Mouse (Mus musculus) lung, postnatal 0 days (tissue): ENCODE data around the gene Slc35e4. TPM values are rescaled to one million over a fixed set of nuclear protein-coding genes. Genes with fewer than 3 reads are reported as not detected.

ENCODE experiments used
- ATAC-seq: fragments of 200-750 bp; cut with Nextera tagmentation; 2 replicates; pipeline ENCODE4 v1.8.0; 2017; ENCODE audit warnings: moderate library complexity
- DNase-seq: peaks from one replicate; pipeline ENCODE4 v3.0.0-alpha.2; 2016; ENCODE audit warnings: low spot score
- H3K27ac ChIP-seq: fragments of 300-500 bp; sonication (generic); 2 replicates; pipeline ENCODE4 v1.5.1; 2014; ENCODE audit warnings: antibody characterized with exemption, mild to moderate bottlenecking, low read length, mixed read lengths
- H3K27me3 ChIP-seq: fragments of 300-500 bp; sonication (generic); replicated peaks from 2 replicates; pipeline ENCODE4 v1.6.1; 2014; ENCODE audit warnings: low read length, mixed read lengths; ENCODE audit not compliant: insufficient read depth
- H3K36me3 ChIP-seq: fragments of 300-500 bp; sonication (generic); 2 replicates; pipeline ENCODE4 v1.6.1; 2014; ENCODE audit warnings: low read length, mixed read lengths; ENCODE audit not compliant: insufficient read depth
- H3K4me1 ChIP-seq: fragments of 300-500 bp; sonication (generic); 2 replicates; pipeline ENCODE4 v1.6.1; 2014; ENCODE audit warnings: antibody characterized with exemption, low read depth, low read length, mixed read lengths; ENCODE audit not compliant: insufficient read depth
- H3K4me2 ChIP-seq: fragments of 300-500 bp; sonication (generic); replicated peaks from 2 replicates; pipeline ENCODE4 v1.6.1; 2014; ENCODE audit warnings: low read depth, mild to moderate bottlenecking, low read length, moderate library complexity, mixed read lengths
- H3K4me3 ChIP-seq: fragments of 300-500 bp; sonication (generic); 2 replicates; pipeline ENCODE4 v1.5.1; 2014; ENCODE audit warnings: low read depth, low read length
- H3K9ac ChIP-seq: fragments of 300-500 bp; sonication (generic); replicated peaks from 2 replicates; pipeline ENCODE4 v1.6.1; 2014; ENCODE audit warnings: low read depth, mild to moderate bottlenecking
- H3K9me3 ChIP-seq: fragments of 300-500 bp; sonication (generic); 2 replicates; pipeline ENCODE4 v1.6.1; 2016; ENCODE audit warnings: low read length, mixed read lengths
- CTCF ChIP-seq: IDR thresholded peaks from 2 replicates; pipeline ENCODE4 v1.5.1; 2016; ENCODE audit warnings: antibody characterized with exemption, mild to moderate bottlenecking
- EP300 ChIP-seq: IDR thresholded peaks from 2 replicates; pipeline ENCODE4 v1.6.1; 2016; ENCODE audit warnings: antibody characterized with exemption, mild to moderate bottlenecking, control low read depth
- WGBS: fragments of 180-500 bp; shearing (Covaris S2); extraction: QIAGEN DNeasy Blood & Tissue Kit; methylation state at CpG from one replicate; pipeline ENCODE4 v1.1.7; 2014; 5-methylcytosine and 5-hydroxymethylcytosine counted together
- polyA plus RNA-seq: library from polyadenylated mRNA; unstranded; fragments of >200 nt; fragmentation: Nextera tagmentation; extraction: Ambion mirVana; gene quantifications from 2 replicates; pipeline ENCODE4 v1.2.1, GENCODE M21; 2015

Gene Slc35e4
- polyA plus RNA-seq, 1 experiment from 2014 or later, result 10.3 TPM

- peak within 1 kb of the TSS; percentile 64 for H3K27ac ChIP-seq
- H3K4me2 ChIP-seq, result peak within 1 kb of the TSS; percentile 67
- peak within 1 kb of the TSS; percentile 48 for H3K9ac ChIP-seq
- H3K27me3 ChIP-seq, result no peaks in the 10 kb centered on the region
- ATAC-seq, result peak; percentile 92
- peaks cover 8% of the 10 kb centered on the region; the same call in 1 of the 2 replicates for H3K36me3 ChIP-seq
- WGBS, result 3% methylated on average over 15 of the region's 26 CpGs
- DNase-seq, result peak; percentile 97
- no peaks in the 10 kb centered on the region for H3K9me3 ChIP-seq
- H3K4me1 ChIP-seq, result no peaks in the 10 kb centered on the region; the same call in 1 of the 2 replicates
- H3K4me3 ChIP-seq, result peak within 1 kb of the TSS; percentile 51
- TF ChIP-seq CTCF (no peak), EP300 (peak; percentile 87)
Observed at GRCm38 (mm10) chr11:3931511-3932211, 17.2 kb upstream of the Slc35e4 start, which contains the start of gene Tcn2. TSS of gene Tcn2 (minus strand) at chr11:3932159.

GRCm38 (mm10) chr11:3930931-3931330 lies 16.5 kb upstream of the Slc35e4 start:
- DNase-seq, result no peak
- H3K9me3 ChIP-seq, result no peaks in the 10 kb centered on the region
- H3K9ac ChIP-seq, result 0 out of 2 replicates have a peak overlapping the region, but pooled peaks have one; percentile 48
- peak overlapping the region; percentile 67 for H3K4me2 ChIP-seq
- peak overlapping the region; percentile 51 for H3K4me3 ChIP-seq
- WGBS, result 35% methylated on average over 6 of the region's 6 CpGs
- H3K27me3 ChIP-seq, result no peaks in the 10 kb centered on the region
- peak overlapping the region; percentile 64 for H3K27ac ChIP-seq
- no peak for TF ChIP-seq EP300
- no peak for TF ChIP-seq CTCF
- ATAC-seq, result no peak
- peaks cover 15% of the 10 kb centered on the region; the same call in 1 of the 2 replicates for H3K36me3 ChIP-seq
- H3K4me1 ChIP-seq, result no peaks in the 10 kb centered on the region; the same call in 1 of the 2 replicates

- ATAC-seq (peak; percentile 42), DNase-seq (peak; percentile 71)
- no peaks in the 10 kb centered on the region; the same call in 1 of the 2 replicates for H3K4me1 ChIP-seq
- peak overlapping the region; percentile 67 for H3K4me2 ChIP-seq
- no peak overlapping the region for H3K9ac ChIP-seq
- H3K4me3 ChIP-seq, result peak overlapping the region; percentile 51; the same call in 1 of the 2 replicates
- H3K36me3 ChIP-seq, result peaks cover 20% of the 10 kb centered on the region; the same call in 1 of the 2 replicates
- no peaks in the 10 kb centered on the region for H3K9me3 ChIP-seq
- TF ChIP-seq EP300 (no peak), CTCF (no peak)
- 53% methylated on average over 4 of the region's 4 CpGs for WGBS
- no peaks in the 10 kb centered on the region for H3K27me3 ChIP-seq
- peak overlapping the region; percentile 64; the same call in 1 of the 2 replicates for H3K27ac ChIP-seq
Observed at GRCm38 (mm10) chr11:3930019-3930418, 15.6 kb upstream of the Slc35e4 start.

- H3K9ac ChIP-seq, result no peak overlapping the region
- H3K4me1 ChIP-seq, result no peaks in the 10 kb centered on the region; the same call in 1 of the 2 replicates
- peaks cover 46% of the 10 kb centered on the region; the same call in 1 of the 2 replicates for H3K36me3 ChIP-seq
- H3K4me2 ChIP-seq, result no peak overlapping the region
- no peak overlapping the region for H3K27ac ChIP-seq
- no peak overlapping the region for H3K4me3 ChIP-seq
- TF ChIP-seq EP300 (no peak), CTCF (no peak)
- no peaks in the 10 kb centered on the region for H3K9me3 ChIP-seq
- 70% methylated on average over 10 of the region's 10 CpGs for WGBS
- ATAC-seq (no peak), DNase-seq (no peak)
- H3K27me3 ChIP-seq, result no peaks in the 10 kb centered on the region
Observed at GRCm38 (mm10) chr11:3925916-3926315, 11.5 kb upstream of the Slc35e4 start.

- Histone ChIP-seq H3K27me3 (no peaks in the 10 kb centered on the region), H3K4me3 (no peak overlapping the region), H3K36me3 (peaks cover 46% of the 10 kb centered on the region; the same call in 1 of the 2 replicates), H3K27ac (no peak overlapping the region), H3K9me3 (no peaks in the 10 kb centered on the region), H3K4me1 (no peaks in the 10 kb centered on the region), H3K9ac (no peak overlapping the region), H3K4me2 (no peak overlapping the region)
- 95% methylated on average over 6 of the region's 6 CpGs for WGBS
- DNase-seq (no peak), ATAC-seq (no peak)
- TF ChIP-seq CTCF, result no peak
- TF ChIP-seq EP300, result no peak
Observed at GRCm38 (mm10) chr11:3922731-3923130, 8.3 kb upstream of the Slc35e4 start.

GRCm38 (mm10) chr11:3922115-3922514 lies 7.7 kb upstream of the Slc35e4 start:
- Histone ChIP-seq H3K27me3 (no peaks in the 10 kb centered on the region), H3K4me2 (no peak overlapping the region), H3K9ac (no peak overlapping the region), H3K4me3 (no peak overlapping the region), H3K27ac (no peak overlapping the region), H3K9me3 (no peaks in the 10 kb centered on the region), H3K4me1 (no peaks in the 10 kb centered on the region), H3K36me3 (peaks cover 42% of the 10 kb centered on the region; the same call in 1 of the 2 replicates)
- TF ChIP-seq EP300, result no peak
- TF ChIP-seq CTCF, result no peak
- 96% methylated on average over 9 of the region's 9 CpGs for WGBS
- ATAC-seq (no peak), DNase-seq (no peak)
